Mouse (Mus musculus): ENCODE measurements at regions not wholly inside any gene's neighbourhood (a gene's known extent, or its start where the extent isn't known, plus 50 kb on each side); places are given as distances from the start of the nearest gene placed in this dataset.

DNA sequence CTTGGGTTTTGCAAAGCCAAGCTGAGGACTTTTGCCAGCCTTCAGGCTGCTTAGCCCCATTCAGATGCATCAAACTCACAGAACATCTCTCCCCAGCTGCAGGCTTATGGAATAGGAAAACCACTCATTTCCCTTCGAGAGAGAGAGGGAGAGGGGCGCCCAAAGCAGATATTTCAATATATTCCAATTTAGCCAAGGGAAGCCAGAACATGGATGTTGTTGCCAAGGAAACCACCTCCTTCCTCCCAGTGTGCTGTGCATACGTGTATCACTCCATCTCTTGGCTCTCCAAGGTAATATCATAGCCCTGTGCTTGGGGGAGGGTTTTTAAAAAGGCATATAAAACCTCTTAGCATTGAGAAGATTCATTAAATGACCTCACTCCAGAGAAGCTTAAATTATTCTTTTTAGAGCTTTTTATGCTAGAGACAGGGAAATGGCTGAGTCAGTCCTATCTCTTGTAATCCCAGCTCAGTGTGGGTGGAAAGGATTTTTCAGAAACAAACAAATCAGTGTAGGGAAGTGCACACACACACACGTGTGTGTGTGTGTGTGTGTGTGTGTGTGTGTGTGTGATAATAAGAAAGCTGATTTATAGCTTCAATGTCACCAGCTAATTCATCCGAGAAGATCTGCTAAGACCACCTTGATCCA lies 245.1 kb downstream of the Rps24 start:
- DNase-seq (ENCODE audit: low read depth): peak; percentile 84
- TF ChIP-seq CTCF (IDR thresholded peaks at IDR 0.05; ENCODE audit: borderline replicate concordance, extremely low read depth, insufficient read depth, insufficient read length) (no peak), POLR2A (IDR thresholded peaks at IDR 0.05; ENCODE audit: borderline replicate concordance, extremely low read depth, insufficient read depth, insufficient read length, poor library complexity, severe bottlenecking) (no peak)

DNA sequence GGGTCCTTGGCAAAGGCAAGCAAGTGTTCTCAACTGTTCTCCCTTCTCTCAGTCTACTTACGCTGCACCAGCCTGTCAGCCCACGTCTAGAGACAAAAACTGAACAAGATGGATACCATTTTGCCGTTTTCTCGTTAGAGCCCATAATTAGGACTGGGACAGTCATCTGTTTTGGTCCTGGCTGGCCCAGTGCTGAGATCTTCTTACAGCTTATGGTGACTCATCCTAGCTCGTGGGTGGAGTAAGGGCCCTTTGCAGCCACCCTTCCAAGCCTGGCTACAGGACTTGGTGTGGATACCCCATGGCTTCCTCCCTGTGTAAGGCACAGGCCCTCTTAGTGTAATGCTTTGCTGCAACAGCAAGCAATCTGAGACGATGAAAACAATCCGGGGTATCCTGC lies 246.4 kb downstream of the Rps24 start:
- TF ChIP-seq POLR2A (IDR thresholded peaks at IDR 0.05; ENCODE audit: borderline replicate concordance, extremely low read depth, insufficient read depth, insufficient read length, poor library complexity, severe bottlenecking) (no peak), CTCF (IDR thresholded peaks at IDR 0.05; ENCODE audit: borderline replicate concordance, extremely low read depth, insufficient read depth, insufficient read length) (no peak)
- DNase-seq (ENCODE audit: low read depth): no peak

DNA sequence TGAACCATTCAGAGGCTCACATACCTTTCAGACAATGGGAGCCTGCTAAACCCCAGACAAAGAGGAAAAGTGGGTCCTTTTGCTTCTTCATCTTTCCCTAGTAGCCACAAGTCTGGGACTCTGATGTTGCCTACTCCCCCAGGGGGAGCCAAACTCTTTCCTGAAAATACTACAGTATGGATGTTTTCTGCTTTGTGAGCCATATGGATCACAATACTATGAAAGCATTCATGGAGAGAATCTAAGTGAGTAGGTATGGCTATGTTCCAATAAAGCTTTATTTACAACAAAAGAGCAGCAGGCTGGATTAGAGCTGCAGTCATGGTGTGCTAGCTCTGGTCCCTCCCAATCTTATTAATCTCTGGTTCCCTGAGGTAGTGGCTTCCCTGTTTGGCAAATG lies 251.9 kb downstream of the Rps24 start:
- DNase-seq (ENCODE audit: low read depth): peak; percentile 76

DNA sequence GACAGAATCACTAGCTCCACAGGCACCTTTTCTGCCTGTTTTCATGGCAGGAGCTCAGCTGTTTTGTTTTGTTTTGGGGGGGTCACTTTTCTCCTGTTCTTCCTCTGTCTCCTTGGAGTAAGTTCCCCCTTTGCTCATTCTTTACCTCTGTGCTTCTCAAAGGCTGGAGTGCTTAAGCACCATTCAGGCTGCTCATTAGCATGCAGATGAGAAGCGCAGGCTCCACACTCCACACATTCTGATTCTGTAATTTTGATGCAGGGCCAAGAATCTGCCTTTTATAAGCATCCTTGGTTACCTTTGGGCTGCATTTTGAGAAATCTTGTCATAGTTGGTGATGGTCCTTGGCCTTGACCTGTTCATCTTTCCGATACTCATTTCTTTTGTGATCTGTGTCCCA lies 257.5 kb downstream of the Rps24 start:
- no peak for TF ChIP-seq CTCF (IDR thresholded peaks at IDR 0.05; ENCODE audit: borderline replicate concordance, extremely low read depth, insufficient read depth, insufficient read length)
- TF ChIP-seq POLR2A (IDR thresholded peaks at IDR 0.05; ENCODE audit: borderline replicate concordance, extremely low read depth, insufficient read depth, insufficient read length, poor library complexity, severe bottlenecking): no peak
- peak; percentile 82 for DNase-seq (ENCODE audit: low read depth)

More for the DNA sequence above, 251.9 kb downstream of the Rps24 start:
- TF ChIP-seq POLR2A (IDR thresholded peaks at IDR 0.05; ENCODE audit: borderline replicate concordance, extremely low read depth, insufficient read depth, insufficient read length, poor library complexity, severe bottlenecking): no peak
- 0 out of 2 replicates have a peak, but pooled peaks have one; percentile 12 for TF ChIP-seq CTCF (IDR thresholded peaks at IDR 0.05; ENCODE audit: borderline replicate concordance, extremely low read depth, insufficient read depth, insufficient read length)

DNA sequence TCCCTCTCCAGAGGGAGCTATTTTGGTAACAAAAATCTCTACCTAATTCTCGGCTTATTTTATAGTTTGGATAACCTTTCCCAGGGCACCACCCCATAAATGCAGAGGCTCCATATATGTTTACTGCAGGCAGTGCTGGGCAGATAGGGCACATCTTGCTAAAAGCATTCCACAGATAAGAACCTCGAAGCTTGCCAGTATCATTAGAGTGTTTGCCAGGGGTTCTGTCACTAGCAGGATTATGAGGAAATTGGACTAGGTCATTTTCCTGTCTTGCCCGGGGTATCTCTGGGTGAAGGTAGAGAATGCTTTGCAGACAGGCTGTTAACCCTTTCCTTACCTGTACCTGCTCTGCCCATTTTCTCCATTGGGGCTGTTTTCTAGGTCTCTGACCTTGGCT lies 258.8 kb downstream of the Rps24 start:
- TF ChIP-seq CTCF (IDR thresholded peaks at IDR 0.05; ENCODE audit: borderline replicate concordance, extremely low read depth, insufficient read depth, insufficient read length): no peak
- TF ChIP-seq POLR2A (IDR thresholded peaks at IDR 0.05; ENCODE audit: borderline replicate concordance, extremely low read depth, insufficient read depth, insufficient read length, poor library complexity, severe bottlenecking): no peak
- DNase-seq (ENCODE audit: low read depth): peak; percentile 34

DNA sequence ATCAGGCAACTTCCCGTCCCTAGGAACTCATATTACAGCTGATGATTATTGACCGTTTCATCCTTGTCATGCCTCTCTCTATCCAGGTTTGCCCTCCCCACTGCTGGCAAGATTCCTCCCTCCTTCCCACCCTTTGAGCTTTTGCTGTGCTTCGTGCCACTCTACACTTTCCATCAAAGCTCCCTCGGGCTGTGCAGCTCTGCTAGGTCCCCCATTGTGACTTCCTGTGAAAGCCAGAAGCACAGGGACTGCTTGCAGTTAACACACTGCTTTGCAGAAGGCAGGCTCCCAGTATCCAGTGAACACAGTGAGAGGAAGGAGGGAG lies 260.5 kb downstream of the Rps24 start:
- peak; percentile 51 for DNase-seq (ENCODE audit: low read depth)
- no peak for TF ChIP-seq CTCF (IDR thresholded peaks at IDR 0.05; ENCODE audit: borderline replicate concordance, extremely low read depth, insufficient read depth, insufficient read length)
- no peak for TF ChIP-seq POLR2A (IDR thresholded peaks at IDR 0.05; ENCODE audit: borderline replicate concordance, extremely low read depth, insufficient read depth, insufficient read length, poor library complexity, severe bottlenecking)

DNA sequence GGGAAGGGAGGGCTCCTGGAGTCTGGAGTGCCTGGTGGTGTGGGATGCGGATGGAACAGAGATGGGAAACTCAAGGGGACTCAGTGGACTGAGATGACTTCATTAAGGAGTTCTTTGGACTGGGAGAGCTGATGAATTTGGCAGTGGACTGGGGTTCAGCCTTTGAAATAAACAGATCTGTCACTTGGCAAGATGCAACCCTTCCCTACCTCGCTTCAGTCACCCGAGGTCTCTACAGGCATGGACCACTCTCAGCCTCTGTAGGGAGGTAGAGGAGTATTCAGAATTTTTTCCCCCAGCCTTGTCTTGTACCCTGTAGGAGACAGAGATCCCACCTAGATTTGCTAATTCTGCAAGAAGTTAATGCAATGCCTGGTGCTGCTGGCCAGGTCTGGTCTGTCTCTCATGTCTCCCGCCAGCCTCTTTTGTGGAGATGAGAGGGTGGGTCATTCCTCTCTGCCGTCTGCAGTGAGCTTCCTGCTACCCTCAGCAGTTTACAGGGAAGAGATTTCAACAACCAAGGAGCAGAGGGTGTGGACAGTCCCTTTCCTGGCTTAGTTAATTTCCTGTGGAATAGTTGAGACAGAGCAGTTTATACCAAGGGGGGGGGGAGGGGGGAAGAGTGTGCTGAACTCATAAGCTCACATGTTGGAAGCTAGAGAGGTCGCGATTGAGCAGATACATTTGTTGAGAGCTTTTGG lies 261.0 kb downstream of the Rps24 start:
- no peak for TF ChIP-seq POLR2A (IDR thresholded peaks at IDR 0.05; ENCODE audit: borderline replicate concordance, extremely low read depth, insufficient read depth, insufficient read length, poor library complexity, severe bottlenecking)
- TF ChIP-seq CTCF (IDR thresholded peaks at IDR 0.05; ENCODE audit: borderline replicate concordance, extremely low read depth, insufficient read depth, insufficient read length): no peak
- DNase-seq (ENCODE audit: low read depth): no peak

DNA sequence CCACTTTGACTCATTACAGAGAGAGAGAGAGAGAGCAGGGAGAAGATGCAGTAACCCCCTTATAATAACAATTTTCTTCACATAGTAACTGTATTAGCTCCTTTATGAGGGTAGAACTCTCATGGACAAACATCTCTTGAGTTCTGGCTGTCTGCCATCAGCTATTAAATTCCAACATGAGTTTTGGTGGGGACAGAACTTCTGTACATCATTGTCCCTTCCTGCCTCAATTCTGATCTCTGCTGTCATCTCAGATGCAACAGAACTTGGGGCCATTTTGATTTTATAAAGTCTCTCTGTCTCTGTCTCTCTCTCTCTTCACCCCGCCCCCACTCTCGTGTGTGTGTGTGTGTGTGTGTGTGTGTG lies 261.6 kb downstream of the Rps24 start:
- TF ChIP-seq CTCF (IDR thresholded peaks at IDR 0.05; ENCODE audit: borderline replicate concordance, extremely low read depth, insufficient read depth, insufficient read length) (no peak), POLR2A (IDR thresholded peaks at IDR 0.05; ENCODE audit: borderline replicate concordance, extremely low read depth, insufficient read depth, insufficient read length, poor library complexity, severe bottlenecking) (no peak)

DNA sequence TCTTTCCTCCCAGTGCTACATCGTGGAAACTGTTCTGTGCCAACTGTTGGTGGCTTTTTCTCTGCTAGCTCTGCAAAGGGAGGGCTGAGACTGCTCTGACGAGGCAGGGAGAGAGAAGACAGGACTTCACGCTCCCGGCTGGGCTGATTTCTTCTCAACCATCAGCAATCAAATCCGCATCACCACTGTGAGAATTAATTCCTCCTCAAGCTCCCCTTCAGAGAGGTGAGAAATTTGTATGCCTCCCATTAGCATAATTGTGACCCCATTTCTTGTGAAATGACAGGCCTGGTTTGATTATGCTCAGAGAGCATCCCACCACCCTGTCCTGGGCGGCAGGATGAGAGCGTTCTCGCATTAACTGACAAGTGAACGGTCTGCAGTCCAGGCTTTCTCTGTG lies 262.4 kb downstream of the Rps24 start:
- no peak for TF ChIP-seq POLR2A (IDR thresholded peaks at IDR 0.05; ENCODE audit: borderline replicate concordance, extremely low read depth, insufficient read depth, insufficient read length, poor library complexity, severe bottlenecking)
- TF ChIP-seq CTCF (IDR thresholded peaks at IDR 0.05; ENCODE audit: borderline replicate concordance, extremely low read depth, insufficient read depth, insufficient read length): no peak
- peak; percentile 68 for DNase-seq (ENCODE audit: low read depth)

More for the DNA sequence above, 261.6 kb downstream of the Rps24 start:
- DNase-seq (ENCODE audit: low read depth): no peak

DNA sequence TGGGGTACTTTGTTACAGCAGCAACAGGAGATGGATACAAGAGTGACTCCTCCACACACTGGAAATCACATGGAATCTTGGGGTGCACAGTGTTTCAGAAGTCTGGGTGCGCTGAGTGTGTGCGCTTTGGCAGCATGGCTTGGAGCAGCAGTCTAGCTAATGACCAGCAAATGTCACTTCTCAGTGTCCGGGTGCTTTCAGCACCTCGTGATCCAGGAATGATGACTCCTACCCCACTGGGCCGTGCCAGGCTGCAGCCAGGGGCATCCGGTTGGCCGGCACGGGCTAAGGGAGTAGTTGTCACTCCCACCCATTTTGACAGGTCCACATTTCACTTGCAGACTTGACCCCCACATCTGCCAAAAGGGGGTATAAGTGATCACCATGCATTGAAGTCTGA lies 264.3 kb downstream of the Rps24 start:
- DNase-seq (ENCODE audit: low read depth): no peak
- TF ChIP-seq POLR2A (IDR thresholded peaks at IDR 0.05; ENCODE audit: borderline replicate concordance, extremely low read depth, insufficient read depth, insufficient read length, poor library complexity, severe bottlenecking) (no peak), CTCF (IDR thresholded peaks at IDR 0.05; ENCODE audit: borderline replicate concordance, extremely low read depth, insufficient read depth, insufficient read length) (no peak)

DNA sequence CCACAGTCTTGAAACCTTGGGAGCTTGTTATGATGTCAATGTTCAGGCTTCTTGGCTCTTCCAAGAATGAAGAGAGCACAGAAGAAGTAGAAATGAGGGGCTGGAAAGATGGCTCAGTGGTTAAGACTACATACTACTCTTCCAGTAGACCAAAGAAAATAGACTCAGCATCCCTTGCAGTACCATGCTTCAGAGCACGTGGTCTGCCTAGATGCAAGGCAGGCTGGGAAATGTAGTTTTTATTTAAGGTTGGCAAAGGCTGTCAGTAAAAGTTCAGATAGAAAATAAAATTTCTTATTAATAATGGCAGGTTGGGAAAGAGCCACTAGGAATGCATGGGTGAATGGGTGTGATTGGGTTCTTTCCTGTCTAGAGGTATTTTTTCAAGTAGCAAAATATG lies 267.8 kb downstream of the Rps24 start:
- TF ChIP-seq POLR2A (IDR thresholded peaks at IDR 0.05; ENCODE audit: borderline replicate concordance, extremely low read depth, insufficient read depth, insufficient read length, poor library complexity, severe bottlenecking) (no peak), CTCF (IDR thresholded peaks at IDR 0.05; ENCODE audit: borderline replicate concordance, extremely low read depth, insufficient read depth, insufficient read length) (no peak)
- no peak for DNase-seq (ENCODE audit: low read depth)

Data from brain, embryonic 14.5 days (tissue).